15 mouse cellular contexts compared by ENCODE assay signal in the genomic region with DNA sequence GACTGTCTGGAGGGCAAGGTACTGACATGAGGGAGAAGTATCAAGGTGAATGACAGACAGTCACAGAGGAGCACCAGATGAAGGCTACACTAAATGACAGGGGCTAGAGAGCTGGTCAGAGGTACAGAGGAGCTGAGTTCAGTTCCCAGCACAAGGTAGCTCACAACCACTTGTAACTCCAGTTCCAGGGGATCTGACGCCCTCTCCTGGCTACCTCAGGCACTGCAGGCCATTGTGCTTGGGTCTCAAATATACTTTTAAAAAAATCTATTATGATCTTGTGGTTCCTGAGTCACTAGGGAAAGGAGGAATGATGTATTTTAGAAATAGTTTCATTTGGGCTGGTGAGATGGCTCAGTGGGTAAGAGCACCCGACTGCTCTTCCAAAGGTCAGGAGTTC.
A peak's percentile ranks its signal among the peaks of the same experiment; 100 is the strongest.
DNase-seq lines count a peak whose midpoint lies in the region; ATAC-seq and TF ChIP-seq lines count a peak whose summit lies in the region.
"Had no signal": no experiment of that assay in that cellular context is flagged by ENCODE, and none has a peak within 500 bp of the region (broad histone marks: within the 10 kb centered on the region; RNA-seq: fewer than 3 reads in every experiment).

No protein-coding gene starts in this region.

- H3K36me3 ChIP-seq in kidney, postnatal 0 days (ENCODE audit: insufficient read depth, low read length) = no peaks in the 10 kb centered on the region
- peaks cover 33% of the 10 kb centered on the region for H3K36me3 ChIP-seq in neural tube, embryonic 13.5 days
- peaks cover 39% of the 10 kb centered on the region for H3K36me3 ChIP-seq in neural tube, embryonic 15.5 days

- no peaks in the 10 kb centered on the region for H3K27me3 ChIP-seq in kidney, postnatal 0 days (ENCODE audit: insufficient read depth, low read length)
- no peaks in the 10 kb centered on the region for H3K27me3 ChIP-seq in neural tube, embryonic 13.5 days
- no peaks in the 10 kb centered on the region for H3K27me3 ChIP-seq in neural tube, embryonic 15.5 days (replicated peaks)
- H3K27me3 ChIP-seq: heart, embryonic 12.5 days; midbrain, embryonic 13.5 days had no signal

- no peak overlapping the region for H3K4me2 ChIP-seq in kidney, postnatal 0 days (ENCODE audit: low read length)
- no peak overlapping the region for H3K4me2 ChIP-seq in neural tube, embryonic 13.5 days
- no peak overlapping the region for H3K4me2 ChIP-seq in neural tube, embryonic 15.5 days
- H3K4me2 ChIP-seq: heart, embryonic 12.5 days; midbrain, embryonic 13.5 days had no signal

- H3K9ac ChIP-seq in kidney, postnatal 0 days (ENCODE audit: low read depth, low read length) = no peak overlapping the region
- no peak overlapping the region for H3K9ac ChIP-seq in neural tube, embryonic 13.5 days
- H3K9ac ChIP-seq in neural tube, embryonic 15.5 days (replicated peaks) = no peak overlapping the region
- H3K9ac ChIP-seq: heart, embryonic 12.5 days; midbrain, embryonic 13.5 days had no signal

- H3K9me3 ChIP-seq in kidney, postnatal 0 days (replicated peaks; ENCODE audit: low read length) = no peaks in the 10 kb centered on the region
- peaks cover 5% of the 10 kb centered on the region; the same call in 1 of the 2 replicates for H3K9me3 ChIP-seq in neural tube, embryonic 13.5 days
- H3K9me3 ChIP-seq in neural tube, embryonic 15.5 days (replicated peaks) = no peaks in the 10 kb centered on the region

- peak; percentile 31; the same call in 1 of the 2 replicates for TF ChIP-seq CTCF in kidney, postnatal 0 days (IDR thresholded peaks at IDR 0.05; ENCODE audit: low read depth)

- ATAC-seq in CD4-positive, CD25-positive, alpha-beta regulatory T cell, adult 4 months = no peak
- ATAC-seq in kidney, postnatal 0 days (replicated peaks; ENCODE audit: low FRiP score, low read depth) = no peak
- ATAC-seq in neural tube, embryonic 13.5 days (ENCODE audit: low read depth) = peak; percentile 40; the same call in 1 of the 2 replicates
- ATAC-seq in neural tube, embryonic 15.5 days (ENCODE audit: low FRiP score) = no peak
- ATAC-seq: forebrain, embryonic 16.5 days; midbrain, embryonic 13.5 days had no signal

- H3K27ac ChIP-seq in kidney, postnatal 0 days = no peak overlapping the region
- no peak overlapping the region for H3K27ac ChIP-seq in neural tube, embryonic 13.5 days (replicated peaks)
- no peak overlapping the region for H3K27ac ChIP-seq in neural tube, embryonic 15.5 days (replicated peaks)
- H3K27ac ChIP-seq: midbrain, embryonic 13.5 days had no signal

- peak; percentile 9 for DNase-seq in CD4-positive, CD25-positive, alpha-beta regulatory T cell, adult 2 months (ENCODE audit: low read depth, low spot score)
- DNase-seq in kidney, postnatal 0 days (ENCODE audit: low spot score) = no peak
- DNase-seq in kidney, adult 8-10 months = no peak
- DNase-seq in adrenal gland, adult 2 months = no peak
- DNase-seq in urinary bladder, postnatal 36 days (ENCODE audit: low spot score in 2 of 2) = no peak
- DNase-seq: adrenal gland, postnatal 10 days; gastrocnemius, postnatal 36 days; kidney, postnatal 25 days; right cerebral cortex, postnatal 14 days had no signal

- no peaks in the 10 kb centered on the region for H3K4me1 ChIP-seq in kidney, postnatal 0 days (replicated peaks; ENCODE audit: insufficient read depth, low read length)
- H3K4me1 ChIP-seq in neural tube, embryonic 13.5 days (replicated peaks) = no peaks in the 10 kb centered on the region
- H3K4me1 ChIP-seq in neural tube, embryonic 15.5 days = no peaks in the 10 kb centered on the region
- H3K4me1 ChIP-seq: midbrain, embryonic 13.5 days had no signal

- WGBS in kidney, postnatal 0 days = 82% methylated on average over 2 of the region's 2 CpGs
- 90% methylated on average over 2 of the region's 2 CpGs for WGBS in neural tube, embryonic 13.5 days
- 96% methylated on average over 2 of the region's 2 CpGs for WGBS in neural tube, embryonic 15.5 days

- H3K4me3 ChIP-seq in kidney, postnatal 0 days (replicated peaks; ENCODE audit: low read depth, low read length) = no peak overlapping the region
- no peak overlapping the region for H3K4me3 ChIP-seq in neural tube, embryonic 13.5 days
- no peak overlapping the region for H3K4me3 ChIP-seq in neural tube, embryonic 15.5 days (replicated peaks)
- H3K4me3 ChIP-seq: heart, embryonic 12.5 days; midbrain, embryonic 13.5 days had no signal
